Mouse (Mus musculus) embryonic facial prominence, embryonic 11.5 days (tissue): Measurements from ENCODE around the gene Prorsd1. TPM values are rescaled to one million over a fixed set of nuclear protein-coding genes. Genes with fewer than 3 reads are reported as not detected.
"Not testable (repeated sequence)": the region's sequence is repeated elsewhere in the genome, so short reads cannot be mapped to it uniquely, and the experiment has no call there.

Experiments used
- ATAC-seq: fragments of 200-750 bp; cut with Nextera tagmentation; replicated peaks from 2 replicates; pipeline ENCODE4 v1.8.0; 2017; ENCODE audit warnings: low read depth; ENCODE audit not compliant: insufficient number of reproducible peaks, low FRiP score, low TSS enrichment
- DNase-seq: peaks from one replicate; pipeline ENCODE4 v3.0.0-alpha.2; 2015; ENCODE audit warnings: low spot score
- H3K27ac ChIP-seq: fragments of 300-500 bp; sonication (generic); replicated peaks from 2 replicates; pipeline ENCODE4 v1.5.1; 2014; ENCODE audit warnings: mild to moderate bottlenecking, low read depth, low read length, control low read depth
- H3K27me3 ChIP-seq: fragments of 300-500 bp; sonication (generic); 2 replicates; pipeline ENCODE4 v1.6.1; 2014; ENCODE audit warnings: mild to moderate bottlenecking, low read length, moderate library complexity, mixed read lengths; ENCODE audit not compliant: control insufficient read depth, insufficient read depth
- H3K36me3 ChIP-seq: fragments of 300-500 bp; sonication (generic); replicated peaks from 2 replicates; pipeline ENCODE4 v1.6.1; 2014; ENCODE audit warnings: low read depth, mild to moderate bottlenecking, low read length, moderate library complexity, mixed read lengths; ENCODE audit not compliant: control insufficient read depth, insufficient read depth
- H3K4me1 ChIP-seq: fragments of 300-500 bp; sonication (generic); 2 replicates; pipeline ENCODE4 v1.6.1; 2014; ENCODE audit warnings: low read length, mixed read lengths; ENCODE audit not compliant: control insufficient read depth, insufficient read depth
- H3K4me2 ChIP-seq: fragments of 300-500 bp; sonication (generic); 2 replicates; pipeline ENCODE4 v1.6.1; 2014; ENCODE audit warnings: low read depth, mild to moderate bottlenecking, control low read depth, low read length, moderate library complexity
- H3K4me3 ChIP-seq: fragments of 300-500 bp; sonication (generic); 2 replicates; pipeline ENCODE4 v1.5.1; 2014; ENCODE audit warnings: low read depth, low read length, control low read depth
- H3K9ac ChIP-seq: fragments of 300-500 bp; sonication (generic); replicated peaks from 2 replicates; pipeline ENCODE4 v1.6.1; 2014; ENCODE audit warnings: mild to moderate bottlenecking, control low read depth, low read length
- H3K9me3 ChIP-seq: fragments of 300-500 bp; sonication (generic); replicated peaks from 2 replicates; pipeline ENCODE4 v1.6.1; 2016; ENCODE audit warnings: mild to moderate bottlenecking, low read length, inconsistent platforms, mixed read lengths; ENCODE audit not compliant: control insufficient read depth
- WGBS: fragments of 180-500 bp; shearing (Covaris S2); extraction: QIAGEN DNeasy Blood & Tissue Kit; methylation state at CpG from one replicate; pipeline ENCODE4 v1.1.7; 2014; 5-methylcytosine and 5-hydroxymethylcytosine counted together
- polyA plus RNA-seq: library from polyadenylated mRNA; unstranded; fragments of >200 nt; fragmentation: Nextera tagmentation; extraction: Ambion mirVana; gene quantifications from 2 replicates; pipeline ENCODE4 v1.2.1, GENCODE M21; 2014

Prorsd1 gene
- polyA plus RNA-seq, 1 experiment from 2014 or later = 27.0 TPM

DNA sequence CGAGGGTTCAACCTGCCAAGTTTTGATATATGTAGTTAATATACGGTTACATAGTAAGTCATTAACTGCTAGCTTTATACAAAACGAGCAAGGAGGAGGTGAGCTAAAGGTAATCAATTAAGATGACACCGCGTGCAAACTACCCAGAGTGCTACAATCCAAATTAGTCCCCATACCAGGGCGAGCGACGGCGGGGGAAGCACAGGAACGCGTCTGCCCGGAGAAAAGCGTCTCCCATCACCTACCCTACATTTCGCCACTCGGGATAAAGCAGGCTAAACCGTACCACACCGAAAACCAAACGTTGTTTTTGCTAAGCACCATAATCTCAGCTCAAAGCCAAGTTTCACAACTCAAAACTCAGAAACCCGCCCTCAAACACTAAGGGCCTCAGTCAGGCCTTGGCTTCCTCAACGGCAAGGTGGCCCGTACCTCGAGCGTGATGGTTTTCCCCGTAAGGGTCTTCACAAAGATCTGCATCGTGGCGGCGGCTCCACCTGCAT is 32.5 kb upstream of the Prorsd1 start:
- Histone ChIP-seq H3K9ac (peak overlapping the region; percentile 91), H3K4me2 (peak overlapping the region; percentile 58), H3K4me1 (no peaks in the 10 kb centered on the region; the same call in 1 of the 2 replicates), H3K36me3 (peaks cover 9% of the 10 kb centered on the region; the same call in 1 of the 2 replicates), H3K4me3 (peak overlapping the region; percentile 76), H3K9me3 (no peaks in the 10 kb centered on the region), H3K27me3 (no peaks in the 10 kb centered on the region), H3K27ac (peak overlapping the region; percentile 25)
- WGBS = under 1% methylated on average over 27 of the region's 27 CpGs
- ATAC-seq = no peak
- no peak for DNase-seq

DNA sequence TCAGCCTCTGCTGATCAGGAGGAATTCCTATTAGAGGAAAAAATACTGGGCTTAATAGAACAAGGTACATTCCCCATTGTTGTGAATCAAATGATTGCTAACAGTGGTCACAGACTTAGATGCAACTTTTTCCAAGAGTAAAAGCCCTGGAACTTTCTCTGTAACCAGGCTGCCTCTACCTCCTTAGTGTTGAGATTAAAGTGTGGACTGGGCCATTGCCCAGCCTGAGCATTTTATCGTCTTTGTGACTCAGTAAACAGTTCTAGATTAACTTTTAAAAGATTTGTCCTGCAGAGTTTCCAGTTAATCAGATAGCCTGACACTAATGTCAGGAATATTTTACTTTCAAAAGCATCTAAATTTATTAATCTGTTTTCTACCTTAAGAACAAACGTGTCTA is 31.9 kb upstream of the Prorsd1 start:
- Histone ChIP-seq H3K27ac (no peak overlapping the region), H3K4me1 (no peaks in the 10 kb centered on the region; the same call in 1 of the 2 replicates), H3K4me3 (peak overlapping the region; percentile 76), H3K4me2 (peak overlapping the region; percentile 58), H3K27me3 (no peaks in the 10 kb centered on the region), H3K9ac (peak overlapping the region; percentile 91), H3K36me3 (peaks cover 9% of the 10 kb centered on the region; the same call in 1 of the 2 replicates), H3K9me3 (no peaks in the 10 kb centered on the region)
- no peak for ATAC-seq
- DNase-seq = no peak
- WGBS = 27% methylated on average over 2 of the region's 2 CpGs

DNA sequence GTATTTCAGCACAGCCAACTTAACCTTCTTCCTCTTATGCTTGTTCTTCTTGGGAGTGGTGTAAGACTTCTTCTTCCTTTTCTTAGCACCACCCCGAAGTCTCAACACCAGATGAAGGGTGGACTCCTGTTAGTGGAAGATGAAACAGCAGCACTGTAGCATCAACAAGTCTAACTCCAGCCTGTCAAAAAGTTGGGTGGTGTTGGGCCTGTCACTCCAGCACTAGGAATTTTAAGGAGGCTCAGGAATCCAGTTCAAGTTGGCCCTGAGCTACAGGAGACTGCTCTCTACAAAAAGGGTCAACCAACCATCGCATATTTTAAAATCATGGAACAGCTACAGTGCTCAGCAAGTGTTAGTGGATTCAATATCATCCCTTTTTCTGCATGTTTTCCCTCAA is 31.5 kb upstream of the Prorsd1 start:
- H3K4me3 ChIP-seq = peak overlapping the region; percentile 76
- peak overlapping the region; percentile 91; the same call in 1 of the 2 replicates for H3K9ac ChIP-seq
- H3K4me2 ChIP-seq, H3K36me3 ChIP-seq, H3K4me1 ChIP-seq, ATAC-seq, DNase-seq, H3K9me3 ChIP-seq, H3K27me3 ChIP-seq: not testable (repeated sequence)
- 95% methylated on average over 2 of the region's 2 CpGs for WGBS
- 0 out of 2 replicates have a peak overlapping the region, but pooled peaks have one; percentile 20 for H3K27ac ChIP-seq

DNA sequence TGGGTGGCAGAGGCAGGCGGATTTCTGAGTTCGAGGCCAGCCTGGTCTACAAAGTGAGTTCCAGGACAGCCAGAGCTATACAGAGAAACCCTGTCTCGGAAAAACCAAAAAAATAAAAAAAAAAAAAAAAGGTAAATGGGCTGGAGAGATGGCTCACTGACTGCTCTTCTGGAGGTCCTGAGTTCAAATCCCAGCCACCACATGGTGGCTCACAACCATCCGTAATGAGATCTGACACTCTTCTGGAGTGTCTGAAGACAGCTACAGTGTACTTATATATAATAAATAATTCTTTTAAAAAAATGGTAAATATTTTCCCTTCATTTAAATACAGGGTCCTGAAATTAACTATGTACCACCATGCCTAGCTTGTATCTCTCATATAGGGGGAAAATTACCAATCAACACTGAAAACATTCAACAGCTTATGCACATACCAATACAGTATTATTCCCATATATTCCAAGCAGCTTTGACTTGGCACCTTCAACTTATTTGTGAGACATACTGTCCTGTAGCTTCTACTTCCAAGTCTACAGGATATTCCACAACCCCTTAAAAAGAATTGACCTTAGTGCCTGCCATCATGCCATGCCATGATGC is 30.4 kb upstream of the Prorsd1 start:
- not testable (repeated sequence) for H3K4me2 ChIP-seq, H3K4me3 ChIP-seq, H3K36me3 ChIP-seq, ATAC-seq, H3K9me3 ChIP-seq, DNase-seq, H3K27ac ChIP-seq, H3K9ac ChIP-seq, H3K4me1 ChIP-seq, H3K27me3 ChIP-seq
- WGBS = 92% methylated on average over 4 of the region's 4 CpGs

DNA sequence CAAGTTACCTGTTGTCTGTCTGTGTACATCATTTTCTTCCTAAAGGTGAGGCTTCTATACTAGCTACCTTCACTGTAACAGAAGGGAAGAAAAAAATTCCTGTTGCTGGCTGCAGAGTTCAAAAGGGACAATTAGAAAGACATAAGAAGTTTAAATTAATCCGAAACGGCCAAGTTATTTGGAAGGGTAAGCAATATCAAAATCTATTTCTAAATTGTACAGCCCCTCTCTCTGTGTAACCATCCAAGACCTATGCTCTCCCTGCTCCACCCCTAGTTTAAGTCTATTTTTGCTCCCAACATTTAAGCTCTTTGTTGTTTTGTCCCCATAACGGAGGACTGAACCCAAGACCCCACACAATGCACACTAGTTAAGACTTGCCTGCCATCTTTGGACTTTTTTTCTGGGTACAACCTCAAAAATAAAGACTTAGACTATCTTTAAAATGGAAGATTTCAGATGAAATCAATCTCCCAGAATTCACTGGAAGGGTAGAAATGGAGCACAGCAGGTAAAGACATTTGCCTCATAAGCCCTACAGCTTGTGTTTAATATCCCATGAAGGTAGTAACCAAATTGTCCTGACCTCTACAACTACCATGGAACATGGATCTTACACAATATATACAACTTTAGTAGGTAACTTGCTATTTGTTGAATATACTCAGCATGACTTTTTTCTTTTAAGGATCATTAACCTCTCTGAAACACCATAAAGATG is 29.6 kb upstream of the Prorsd1 start:
- H3K4me2 ChIP-seq = no peak overlapping the region
- DNase-seq = no peak
- no peak for ATAC-seq
- H3K9me3 ChIP-seq = no peaks in the 10 kb centered on the region
- peaks cover 9% of the 10 kb centered on the region; the same call in 1 of the 2 replicates for H3K36me3 ChIP-seq
- H3K27ac ChIP-seq = no peak overlapping the region
- H3K4me1 ChIP-seq = no peaks in the 10 kb centered on the region; the same call in 1 of the 2 replicates
- no peak overlapping the region for H3K9ac ChIP-seq
- 85% methylated on average over 3 of the region's 3 CpGs for WGBS
- no peak overlapping the region for H3K4me3 ChIP-seq
- no peaks in the 10 kb centered on the region for H3K27me3 ChIP-seq

DNA sequence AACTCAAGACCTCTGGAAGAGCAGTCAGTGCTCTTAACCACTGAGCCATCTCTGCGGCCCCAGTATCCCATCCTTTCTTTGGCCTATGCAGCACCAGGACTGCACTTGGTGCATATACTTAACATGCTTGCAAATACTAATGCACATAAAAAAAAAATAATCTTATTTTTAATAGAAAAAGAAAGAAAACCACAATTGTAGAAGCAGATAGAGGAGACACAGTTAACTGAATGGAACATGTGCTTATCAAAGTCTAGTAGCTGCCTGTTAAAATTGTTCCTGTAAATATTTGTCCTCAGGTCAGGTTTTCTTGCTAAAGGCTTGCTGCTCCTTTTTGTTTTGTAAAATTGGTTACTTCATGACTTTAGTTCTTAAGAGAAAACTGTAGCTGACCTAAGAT is 23.4 kb upstream of the Prorsd1 start:
- Histone ChIP-seq H3K9me3 (no peaks in the 10 kb centered on the region), H3K4me3 (no peak overlapping the region), H3K4me1 (no peaks in the 10 kb centered on the region), H3K4me2 (no peak overlapping the region), H3K27ac (no peak overlapping the region), H3K27me3 (no peaks in the 10 kb centered on the region), H3K36me3 (peaks cover 2% of the 10 kb centered on the region), H3K9ac (no peak overlapping the region)
- WGBS = 91% methylated on average over 1 of the region's 1 CpGs
- no peak for ATAC-seq
- DNase-seq = no peak

DNA sequence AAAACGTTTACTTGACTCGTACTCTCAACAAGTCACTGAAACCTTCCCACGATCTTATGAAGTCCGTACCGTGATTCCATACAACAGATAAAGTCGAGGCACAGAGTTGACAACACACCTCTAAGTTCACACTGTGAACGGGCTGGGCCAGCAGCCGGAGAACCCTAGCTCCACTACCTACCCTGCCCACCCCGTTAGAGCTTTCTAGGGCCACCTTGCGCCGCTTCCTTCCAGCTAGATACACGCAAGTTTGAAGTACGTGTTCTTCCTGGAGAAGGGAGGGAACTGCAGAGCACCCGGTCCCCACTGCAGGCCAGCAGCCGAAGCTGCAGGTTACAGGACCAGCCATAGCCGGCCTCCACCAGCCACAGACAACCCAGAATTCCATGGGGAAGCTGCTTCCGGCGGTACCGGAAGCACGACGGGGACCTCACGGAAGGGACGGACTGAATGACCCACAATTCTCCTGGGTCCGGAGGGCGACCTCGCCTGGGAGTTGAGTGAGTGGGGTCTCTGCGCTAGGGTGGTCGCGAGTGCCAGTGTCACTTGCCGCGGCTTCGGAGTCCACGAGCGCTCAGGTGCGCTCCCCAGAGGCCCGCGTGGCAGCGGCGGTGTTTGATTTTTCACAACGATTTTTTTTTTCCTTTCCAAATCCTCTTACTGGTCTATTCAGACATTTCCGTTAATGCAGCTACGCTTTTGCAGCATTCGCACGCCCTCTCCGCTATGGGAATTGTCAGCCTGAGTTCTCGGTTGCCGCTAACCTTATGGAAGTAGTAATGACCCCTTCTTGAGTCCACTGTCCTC is 11.4 kb upstream of the Prorsd1 start, which contains the start of gene Mtif2:
Mtif2 (plus strand) TSS at position 421 of the 807 bp plus-strand sequence.
- WGBS = 3% methylated on average over 47 of the region's 47 CpGs
- H3K4me3 ChIP-seq = peak within 1 kb of the TSS; percentile 69
- no peaks in the 10 kb centered on the region for H3K27me3 ChIP-seq
- H3K4me1 ChIP-seq = no peaks in the 10 kb centered on the region
- H3K9me3 ChIP-seq = no peaks in the 10 kb centered on the region
- peak within 1 kb of the TSS; percentile 43 for H3K4me2 ChIP-seq
- H3K27ac ChIP-seq = 0 out of 2 replicates have a peak within 1 kb of the TSS, but pooled peaks have one; percentile 5
- DNase-seq (peak; percentile 89), ATAC-seq (peak; percentile 90)
- H3K36me3 ChIP-seq = no peaks in the 10 kb centered on the region
- peak within 1 kb of the TSS; percentile 86 for H3K9ac ChIP-seq
